Mouse (Mus musculus) cerebellum, adult 9-11 months (tissue): ENCODE results near the gene Aatk.

Experiments
- DNase-seq: peaks from one replicate; pipeline ENCODE4 v3.0.0; 2022

The Aatk gene

DNA sequence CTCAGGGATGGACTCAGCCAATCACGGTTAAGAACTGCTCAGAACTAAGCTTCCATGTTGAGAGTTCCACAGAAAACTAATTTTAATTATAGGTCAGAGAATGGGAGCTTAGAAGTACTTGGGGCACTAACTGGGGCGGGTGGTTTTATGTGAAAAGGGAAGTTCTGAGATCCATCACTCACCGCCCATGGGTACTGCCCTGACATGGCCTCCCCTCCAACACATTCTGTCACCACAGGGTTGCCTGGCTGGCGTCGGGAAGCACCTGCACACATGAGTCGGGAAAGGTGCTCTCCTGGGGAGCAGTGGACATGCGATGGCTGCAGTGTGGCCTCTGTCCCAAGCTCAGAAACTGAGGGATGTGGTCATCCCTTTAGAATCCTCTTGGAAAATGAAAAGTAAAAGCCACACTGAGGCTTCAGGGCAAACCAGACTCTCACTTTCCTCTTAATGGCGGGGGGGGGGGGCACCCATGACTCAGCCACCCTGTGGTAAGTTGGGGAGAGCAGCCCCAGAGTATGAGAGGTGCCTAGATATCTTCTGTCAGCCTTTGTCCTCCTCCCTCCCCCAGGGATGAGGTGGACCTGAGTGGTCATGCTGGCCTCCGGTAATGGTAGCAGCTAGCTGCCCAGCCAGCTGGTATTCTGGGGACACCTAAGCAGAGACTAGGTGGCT lies 60.1 kb downstream of the Aatk start:
- no peak for DNase-seq

GRCm38 (mm10) chr11:119983151-119983550 lies 63.8 kb downstream of the Aatk start:
- DNase-seq = no peak

DNA sequence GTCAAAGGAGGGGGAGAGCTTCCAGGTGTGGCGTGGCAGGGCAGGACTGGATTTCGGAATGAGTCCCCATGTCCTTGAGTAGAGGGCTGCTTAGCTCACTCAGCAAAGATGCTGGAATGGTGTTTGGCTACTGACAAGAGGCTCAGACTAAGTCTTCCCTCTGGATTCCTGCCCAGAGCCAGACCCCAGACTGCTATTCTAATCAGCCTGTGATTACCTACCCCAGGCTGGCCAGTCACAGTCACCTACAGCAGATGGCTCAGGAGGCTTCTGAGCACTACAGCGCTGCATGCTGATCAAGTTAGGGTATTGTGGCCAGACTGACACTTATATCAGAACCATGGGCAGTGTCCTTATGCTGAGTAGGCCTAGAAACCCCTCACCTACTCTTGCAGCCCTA lies 64.7 kb downstream of the Aatk start:
- DNase-seq = no peak

- DNase-seq = no peak
These were observed 65.2 kb downstream of the Aatk start for GRCm38 (mm10) chr11:119981769-119982168.

DNA sequence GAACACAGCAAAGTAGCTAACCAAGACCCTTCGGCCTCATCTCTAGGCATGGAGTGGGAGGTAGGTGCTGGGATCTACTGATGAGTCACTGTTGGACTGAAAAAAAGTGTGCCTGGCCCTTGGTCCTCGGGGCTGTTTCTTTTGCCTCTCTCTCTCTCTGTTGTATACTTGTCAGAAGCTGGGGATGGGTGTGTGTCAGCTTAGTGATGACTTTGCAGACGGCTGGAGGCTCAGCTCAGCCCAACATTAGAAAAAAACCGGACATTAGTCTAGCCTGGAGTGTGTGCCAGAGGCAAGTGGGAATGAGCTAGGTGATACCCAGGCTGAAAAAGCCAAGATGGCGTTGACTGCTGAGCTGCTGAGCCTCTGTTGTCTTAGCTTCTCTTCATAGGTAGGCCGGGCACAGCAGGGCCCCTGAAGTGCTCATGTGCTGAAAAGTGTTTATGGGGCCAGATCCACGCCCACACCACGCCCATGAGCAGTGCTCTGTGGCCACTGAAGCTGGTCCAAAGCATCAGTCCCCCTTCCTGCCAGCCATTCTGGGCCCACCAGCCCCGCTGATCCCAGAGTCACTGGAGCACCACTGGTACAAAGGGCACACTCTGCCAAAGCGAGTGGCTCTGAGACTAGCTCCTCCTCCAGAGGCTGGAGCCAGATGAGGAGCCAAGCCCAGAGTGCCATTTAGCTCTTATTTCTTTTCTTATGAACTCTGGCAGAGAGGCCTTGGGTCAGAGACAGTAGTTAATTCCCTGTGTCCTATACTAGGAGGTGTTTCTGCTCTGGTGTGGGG lies 67.2 kb downstream of the Aatk start:
- no peak for DNase-seq

GRCm38 (mm10) chr11:119978701-119979100 lies 68.3 kb downstream of the Aatk start:
- no peak for DNase-seq

- no peak for DNase-seq
These were observed 71.0 kb downstream of the Aatk start for GRCm38 (mm10) chr11:119975739-119976501.

DNA sequence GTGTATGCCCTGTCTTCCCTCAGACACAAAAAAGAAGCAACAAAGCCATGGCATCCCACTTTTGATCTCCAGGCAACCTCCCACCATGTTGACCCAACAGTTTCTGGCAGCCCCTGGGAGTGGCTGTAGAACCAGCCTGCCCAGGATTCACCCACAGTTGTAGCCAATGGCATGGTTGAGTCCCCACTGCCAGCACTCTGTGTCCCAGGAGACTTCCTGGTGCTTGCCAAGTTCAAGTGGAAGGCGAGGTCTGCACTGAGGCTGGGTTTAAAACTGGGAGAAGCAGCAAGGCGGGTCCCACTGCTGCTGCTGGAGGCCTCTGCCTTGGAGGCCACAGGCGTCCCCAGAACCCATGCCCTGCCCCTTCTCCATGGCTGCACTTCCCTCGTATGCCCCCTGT lies 73.2 kb downstream of the Aatk start:
- DNase-seq = no peak

DNA sequence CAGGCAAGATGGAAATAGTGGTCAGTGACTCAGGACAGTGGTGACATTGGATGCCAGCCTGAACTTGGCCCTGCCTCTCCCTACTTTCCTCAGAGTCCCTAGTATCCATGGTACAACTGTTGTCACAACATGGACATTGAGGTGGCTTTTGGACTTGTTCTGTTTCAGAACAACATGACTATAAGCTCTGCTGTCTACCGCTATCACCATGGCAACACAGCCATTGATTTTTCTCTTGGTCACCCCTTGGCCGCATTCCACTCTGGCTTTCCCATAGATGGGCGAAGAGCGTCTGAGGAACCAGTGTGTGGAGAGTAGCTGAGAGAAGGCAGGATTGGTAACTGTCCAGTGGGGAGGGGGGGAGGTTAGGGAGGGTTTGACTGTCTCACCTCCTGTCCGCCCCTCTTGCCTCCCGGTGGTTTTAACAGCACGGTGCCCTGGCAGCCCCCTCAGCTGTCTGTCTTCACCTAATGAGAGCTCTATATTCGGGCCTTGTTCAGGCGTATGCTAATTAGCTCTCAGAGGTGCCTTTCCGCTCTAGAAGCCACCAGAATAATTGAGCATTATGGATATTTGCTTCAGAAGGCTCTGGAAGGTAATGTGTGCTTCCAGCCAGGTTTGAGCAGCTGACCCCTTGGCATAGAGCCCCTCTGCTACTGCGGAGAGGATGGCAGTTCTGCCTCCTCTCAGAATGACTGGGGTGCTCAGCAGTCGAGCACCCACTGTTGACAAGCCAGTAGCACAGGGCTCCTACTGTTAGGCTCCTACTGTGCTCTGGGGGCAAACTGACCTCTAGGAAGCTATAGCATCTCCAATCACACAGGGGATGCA lies 76.7 kb downstream of the Aatk start:
- DNase-seq = no peak

DNA sequence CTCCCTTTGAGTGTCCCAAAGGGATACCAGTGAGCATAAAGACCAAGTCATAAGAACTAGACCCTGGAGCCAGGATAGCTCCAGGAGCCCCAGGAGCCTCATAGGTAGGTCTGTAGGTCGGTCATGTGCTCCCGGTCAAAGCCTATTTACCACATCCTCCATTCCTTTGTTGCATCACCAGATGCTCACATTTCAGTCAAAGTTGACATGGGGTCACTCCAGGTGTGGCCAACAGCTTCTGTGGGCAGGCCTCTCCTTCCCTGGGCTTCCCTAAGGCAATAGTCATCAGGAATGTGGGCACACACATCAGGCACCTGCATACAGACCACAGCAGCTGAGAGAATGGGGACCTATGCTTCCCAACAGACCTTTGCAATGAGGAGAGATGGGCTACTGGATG lies 79.1 kb downstream of the Aatk start:
- DNase-seq = no peak

DNA sequence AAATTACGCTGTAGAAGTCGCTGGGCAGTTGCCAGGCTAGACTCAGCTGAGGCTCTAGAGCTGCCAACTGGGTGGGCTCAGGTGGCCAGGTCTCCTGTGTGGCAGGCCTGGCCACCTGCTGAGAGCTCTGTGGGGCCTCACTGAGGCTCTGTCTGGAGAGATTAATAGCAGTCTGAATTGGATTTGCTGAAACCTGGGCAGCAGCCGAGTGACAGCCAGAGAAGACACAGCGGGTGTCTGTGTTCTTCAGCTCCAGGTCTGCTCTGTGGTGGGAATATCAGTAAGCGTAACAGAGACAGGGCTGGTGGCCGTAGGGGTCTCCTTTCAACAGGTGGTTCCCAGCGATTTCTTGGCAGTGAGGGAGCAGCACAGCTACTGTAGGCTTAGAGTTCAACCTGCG lies 79.6 kb downstream of the Aatk start:
- DNase-seq = no peak

DNA sequence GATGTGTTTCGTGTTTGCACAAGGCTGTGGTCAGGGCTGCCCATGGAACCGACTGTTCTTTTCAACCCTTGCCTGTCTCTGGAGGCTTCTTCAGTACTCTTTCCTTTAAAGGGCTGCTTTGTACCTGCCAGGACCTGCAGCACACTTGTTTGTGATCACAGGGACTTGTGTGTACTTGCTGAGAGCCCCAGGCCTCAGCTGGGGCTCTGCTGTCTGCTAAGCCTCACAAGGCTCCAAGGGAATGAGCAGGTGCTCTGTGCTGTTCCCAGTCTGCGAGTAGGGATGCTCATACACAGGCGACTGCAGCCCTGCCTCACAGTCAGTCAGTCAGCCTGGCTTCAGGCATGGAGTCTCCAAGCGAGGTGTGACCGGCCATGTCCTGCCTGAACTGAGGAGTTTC lies 80.7 kb downstream of the Aatk start:
- DNase-seq = no peak

- DNase-seq = no peak
These were observed 81.9 kb downstream of the Aatk start for GRCm38 (mm10) chr11:119965053-119965452.

- DNase-seq = no peak
These were observed 85.5 kb downstream of the Aatk start for GRCm38 (mm10) chr11:119961511-119961910.

- DNase-seq = no peak
These were observed 86.3 kb downstream of the Aatk start for GRCm38 (mm10) chr11:119960671-119961070.

GRCm38 (mm10) chr11:119959714-119960113 lies 87.3 kb downstream of the Aatk start:
- no peak for DNase-seq

DNA sequence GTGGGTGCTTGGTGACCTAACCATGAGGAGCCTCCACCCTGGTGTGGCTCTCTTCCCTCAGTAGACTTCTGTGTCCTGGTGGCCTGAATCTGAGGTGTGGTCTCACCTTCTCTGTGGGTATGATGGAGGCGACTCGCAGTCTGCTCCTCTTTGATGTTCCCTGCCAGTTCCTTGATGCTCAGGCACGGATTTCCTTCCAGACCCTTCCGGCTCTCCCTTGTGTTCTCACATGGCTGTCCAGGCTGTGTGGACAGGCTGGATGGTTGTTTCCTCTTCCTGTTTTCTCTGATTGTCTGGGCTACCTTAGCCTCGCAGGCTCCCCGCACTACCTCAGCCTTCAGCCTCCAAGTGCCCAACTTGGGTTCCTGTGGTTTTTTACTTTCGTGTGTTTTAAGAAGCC lies 88.1 kb downstream of the Aatk start:
- DNase-seq = no peak
